Mouse (Mus musculus) cerebellum, adult 11 months (tissue): ENCODE measurements around the gene Cbarp.

Experiments
- DNase-seq: peaks from one replicate; pipeline ENCODE4 v3.0.0; 2022

Gene Cbarp

GRCm38 (mm10) chr10:80156002-80156751 lies 15.5 kb upstream of the Cbarp start:
- DNase-seq = no peak

- DNase-seq = no peak
Measured at GRCm38 (mm10) chr10:80155277-80155676, 14.6 kb upstream of the Cbarp start.

DNA sequence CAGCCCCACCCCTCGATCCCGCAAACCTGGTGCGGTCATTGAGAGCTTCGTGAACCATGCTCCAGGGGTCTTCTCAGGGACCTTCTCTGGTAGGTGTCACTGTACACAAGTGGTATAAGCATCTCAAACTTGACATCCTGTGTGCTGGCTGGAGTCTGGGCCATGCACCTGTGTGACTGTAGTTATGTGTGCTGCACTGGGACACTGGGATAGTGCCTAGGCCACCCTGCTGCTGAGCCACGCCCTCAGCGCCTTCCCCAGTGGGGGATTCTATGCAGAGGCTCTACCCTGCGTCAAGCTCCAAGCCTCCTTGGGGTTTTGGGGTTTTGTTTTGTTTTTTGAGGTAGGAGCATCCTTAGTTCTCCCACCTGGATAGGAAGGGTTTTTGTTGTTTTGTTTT lies 13.7 kb upstream of the Cbarp start:
- no peak for DNase-seq

DNA sequence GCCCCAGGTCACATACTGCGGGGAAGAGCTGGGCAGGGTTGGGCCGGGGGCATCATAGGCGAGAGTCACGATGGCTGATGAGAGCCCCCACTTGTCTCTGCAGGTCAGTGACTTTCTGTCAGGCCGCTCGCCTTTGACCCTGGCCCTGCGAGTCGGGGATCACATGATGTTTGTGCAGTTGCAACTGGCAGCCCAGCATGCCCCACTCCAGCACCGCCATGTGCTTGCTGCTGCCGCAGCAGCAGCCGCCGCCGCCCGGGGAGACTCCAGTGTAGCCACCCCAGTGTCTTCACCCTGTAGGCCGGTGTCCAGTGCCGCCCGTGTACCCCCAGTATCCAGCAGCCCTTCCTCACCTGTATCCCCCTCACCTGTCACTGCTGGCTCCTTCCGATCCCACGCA lies 13.1 kb upstream of the Cbarp start:
- no peak for DNase-seq

DNA sequence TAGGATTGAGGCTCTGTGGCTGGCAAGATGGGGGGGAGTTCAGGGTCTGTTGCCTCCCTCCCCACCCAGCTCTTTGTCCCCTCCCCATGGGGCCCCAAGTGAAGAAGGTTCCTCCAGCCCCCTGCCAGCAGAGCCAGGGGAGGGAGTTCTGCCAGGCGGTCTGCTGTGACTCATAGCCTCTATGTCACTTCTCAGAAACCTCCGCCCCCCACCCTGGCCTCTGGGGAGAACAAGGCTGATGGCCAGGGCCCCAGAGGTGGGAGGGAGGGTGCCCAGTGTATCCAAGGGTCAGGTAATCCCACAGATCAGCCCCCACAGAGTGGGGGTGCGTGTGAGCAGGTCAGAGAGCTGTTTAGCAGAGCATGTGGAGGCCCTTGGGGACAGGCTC lies 12.2 kb upstream of the Cbarp start:
- DNase-seq = no peak

GRCm38 (mm10) chr10:80152071-80152872 lies 11.6 kb upstream of the Cbarp start:
- DNase-seq = no peak

- no peak for DNase-seq
Measured at GRCm38 (mm10) chr10:80151211-80152034, 10.8 kb upstream of the Cbarp start.

- peak; percentile 75 for DNase-seq
Measured at GRCm38 (mm10) chr10:80150226-80151210, 9.9 kb upstream of the Cbarp start.

DNA sequence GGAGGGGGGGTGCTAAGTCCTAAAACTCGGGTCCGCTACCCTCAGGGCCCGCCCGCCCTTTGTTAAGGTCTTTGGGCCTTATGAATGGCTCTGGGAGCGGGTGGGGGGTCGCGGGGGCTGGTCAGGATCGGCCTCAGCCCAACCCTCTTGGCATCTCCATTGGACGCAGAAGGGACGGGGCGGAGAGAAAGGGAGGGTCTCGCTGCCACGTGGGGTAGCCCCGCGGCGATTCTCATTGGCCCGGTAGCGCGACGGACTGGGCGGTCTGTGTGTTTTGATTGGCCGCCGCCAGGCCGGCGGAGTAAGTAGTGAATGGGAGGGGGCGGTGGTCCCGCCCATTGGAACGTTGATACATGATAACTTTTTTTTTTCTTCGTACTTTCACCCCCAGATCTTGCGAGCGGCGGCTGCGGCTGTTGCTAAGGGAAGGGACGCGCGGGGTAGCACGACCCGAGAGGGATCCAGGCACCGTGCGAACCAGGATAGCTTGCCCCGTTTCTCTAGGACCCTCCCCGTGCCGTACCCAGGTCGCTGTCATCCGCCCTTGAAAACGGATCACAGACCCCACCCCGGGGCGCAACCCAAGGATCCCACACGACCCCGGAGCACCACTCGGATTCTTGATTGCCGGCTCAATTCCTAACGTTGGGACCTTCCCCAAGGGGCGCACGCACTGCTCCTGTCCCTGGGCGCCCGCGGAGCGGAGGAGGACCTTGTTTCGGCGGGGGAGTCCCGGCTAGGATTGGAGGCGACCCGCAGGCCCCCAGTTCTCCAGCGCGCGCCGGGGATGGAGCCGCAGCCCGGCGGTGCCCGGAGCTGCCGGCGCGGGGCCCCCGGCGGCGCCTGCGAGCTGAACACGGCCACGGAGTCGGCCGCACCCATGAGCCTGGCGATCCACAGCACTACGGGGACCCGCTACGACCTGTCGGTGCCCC lies 8.9 kb upstream of the Cbarp start:
- peak; percentile 95 for DNase-seq

DNA sequence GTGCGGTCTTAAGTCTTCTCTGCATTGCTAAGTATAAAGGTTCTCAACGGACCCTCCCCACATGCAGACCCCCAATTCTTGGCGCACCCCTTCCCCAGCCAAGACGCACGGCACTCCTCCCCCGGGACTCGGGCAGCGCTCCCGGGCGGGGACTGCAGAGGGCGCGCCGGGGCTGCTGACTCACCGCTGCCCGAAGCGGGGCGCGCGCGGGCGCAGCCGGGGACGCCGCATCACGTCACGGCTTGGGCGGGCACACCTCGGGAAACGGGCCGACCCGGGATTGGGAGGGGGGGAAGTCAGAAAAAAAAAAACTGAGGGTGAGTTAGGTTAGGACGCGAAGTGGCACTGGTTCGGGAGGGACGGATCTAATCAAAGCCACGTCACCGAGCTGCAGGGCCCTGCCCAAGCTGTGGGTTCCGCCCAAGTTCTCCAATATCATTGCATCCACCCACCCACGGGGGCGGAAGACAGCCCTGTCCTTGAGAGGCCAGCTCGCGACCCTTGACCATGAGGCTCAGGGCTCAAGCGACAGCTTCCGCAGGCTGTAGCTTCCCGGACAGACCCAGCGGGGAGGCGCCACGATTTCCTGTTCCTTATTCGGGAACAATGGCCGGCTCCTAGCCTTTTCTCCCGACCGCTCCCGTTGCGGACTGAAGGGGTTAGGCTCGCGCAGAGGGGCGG lies 8.1 kb upstream of the Cbarp start:
- DNase-seq = peak; percentile 94

DNA sequence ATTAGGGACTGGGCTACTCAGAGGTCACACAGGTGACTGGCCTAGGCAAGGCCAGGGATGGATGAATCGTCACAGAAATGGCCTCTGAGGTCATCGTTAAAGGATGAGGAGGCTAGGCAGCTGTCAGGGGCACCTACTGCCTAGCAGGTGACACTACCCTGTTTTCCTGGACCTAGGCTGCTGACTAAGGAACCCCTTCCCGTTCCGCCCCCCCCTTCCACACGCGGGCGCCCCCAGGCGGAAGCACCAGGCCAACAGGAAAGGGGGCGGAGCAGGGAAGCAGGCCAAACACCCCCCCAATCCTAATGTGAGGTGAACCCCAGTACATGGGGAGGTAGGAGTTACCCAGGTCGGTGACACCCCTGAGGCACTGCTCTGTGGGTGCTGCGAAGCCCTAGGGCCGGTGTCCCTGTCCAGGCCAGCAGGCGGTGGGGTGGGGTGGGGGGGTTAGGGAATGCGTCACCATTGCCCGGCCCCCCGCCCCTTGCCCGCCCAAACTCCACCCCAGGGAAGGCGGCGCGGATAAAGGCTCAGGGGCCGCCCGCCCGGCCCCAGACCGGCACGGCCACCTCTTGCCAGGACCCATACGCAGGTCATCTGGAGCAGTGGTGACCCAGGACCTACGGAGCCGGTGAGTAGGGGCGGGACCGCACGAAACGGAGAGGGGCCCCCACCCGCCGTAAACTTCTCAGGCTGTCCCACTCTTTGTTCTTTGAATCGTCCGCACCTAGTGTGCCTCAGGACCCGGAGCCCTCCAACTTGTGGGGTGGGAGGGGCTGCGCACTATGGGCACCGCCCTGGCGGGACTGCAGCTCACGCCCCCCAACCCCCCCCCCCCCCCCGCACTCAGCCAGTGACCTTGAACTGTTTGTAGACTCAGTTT lies 7.3 kb upstream of the Cbarp start, which contains the start of gene Midn:
Gene Midn (plus strand): TSS at position 554 of the 883 bp plus-strand sequence.
- peak; percentile 77 for DNase-seq

DNA sequence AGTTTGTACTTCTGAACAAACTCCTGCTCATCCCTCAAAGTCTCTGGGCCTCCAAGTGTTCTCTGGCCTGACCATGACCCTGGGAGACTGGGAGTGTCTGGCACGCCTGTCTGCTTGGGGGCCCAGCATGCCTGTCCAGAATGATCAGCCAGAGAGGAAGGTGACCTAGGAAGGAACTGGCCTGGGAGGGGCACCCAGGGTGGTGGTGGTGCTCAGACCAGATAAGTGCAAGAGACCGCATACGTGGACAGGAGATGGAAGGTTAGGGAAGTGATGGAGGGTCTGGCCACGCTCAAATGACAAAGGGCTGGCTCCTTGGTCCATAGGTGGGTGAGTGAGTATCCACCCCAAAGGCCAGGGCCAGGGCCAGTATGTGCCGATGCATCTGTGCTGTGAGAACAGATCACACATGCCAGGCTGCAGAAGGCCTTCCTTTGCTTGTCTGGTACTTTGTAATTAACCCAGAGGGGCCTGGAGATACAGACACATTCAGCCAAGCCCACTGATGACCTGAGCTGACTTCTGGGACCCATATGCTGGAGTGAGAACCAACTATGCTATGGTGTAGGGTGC lies 6.6 kb upstream of the Cbarp start:
- DNase-seq = no peak

DNA sequence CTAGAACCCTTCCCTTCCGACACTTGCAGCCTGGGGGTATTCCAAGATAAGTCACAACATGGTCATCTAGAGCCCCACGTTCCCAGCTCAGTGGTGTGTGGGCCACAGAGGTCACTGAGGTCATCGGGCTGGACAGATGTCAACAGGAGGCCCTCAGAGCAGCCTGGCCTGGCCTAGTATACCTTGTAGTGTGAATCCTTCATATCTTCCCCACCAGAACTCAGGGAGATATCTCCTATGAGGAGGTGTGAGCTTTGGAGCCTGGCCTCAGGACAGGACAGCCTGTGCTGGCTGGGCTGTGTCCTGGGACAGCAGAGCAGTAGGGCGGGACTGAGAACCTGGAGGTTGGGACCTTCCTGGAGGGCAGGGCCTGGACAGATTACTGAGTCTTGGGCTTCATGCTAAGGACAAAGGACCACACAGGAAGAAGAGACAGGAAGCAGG lies 6.0 kb upstream of the Cbarp start:
- no peak for DNase-seq

DNA sequence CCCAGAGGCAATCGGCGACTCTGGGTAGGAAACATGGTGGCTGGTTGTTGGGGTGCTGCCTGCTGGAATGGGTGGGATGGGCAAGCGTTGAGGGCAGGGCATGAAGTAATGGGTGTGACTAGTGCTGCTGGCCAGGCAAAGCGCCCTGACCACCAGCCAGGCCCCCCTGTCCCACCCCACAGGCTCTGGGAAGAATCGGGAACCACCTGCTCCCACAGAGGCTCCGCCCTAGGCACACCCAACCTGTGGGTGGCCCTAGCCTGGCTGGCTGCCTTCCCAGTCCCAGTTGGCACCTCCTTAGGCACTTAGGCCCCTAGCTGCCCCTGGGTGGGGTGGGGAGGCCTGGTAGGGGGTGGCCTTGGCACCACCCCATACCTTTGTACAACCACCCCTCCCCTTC lies 5.3 kb upstream of the Cbarp start:
- no peak for DNase-seq

GRCm38 (mm10) chr10:80144864-80145838 lies 4.5 kb upstream of the Cbarp start:
- peak; percentile 81 for DNase-seq

- no peak for DNase-seq
Measured at GRCm38 (mm10) chr10:80144159-80144558, 3.5 kb upstream of the Cbarp start.

DNA sequence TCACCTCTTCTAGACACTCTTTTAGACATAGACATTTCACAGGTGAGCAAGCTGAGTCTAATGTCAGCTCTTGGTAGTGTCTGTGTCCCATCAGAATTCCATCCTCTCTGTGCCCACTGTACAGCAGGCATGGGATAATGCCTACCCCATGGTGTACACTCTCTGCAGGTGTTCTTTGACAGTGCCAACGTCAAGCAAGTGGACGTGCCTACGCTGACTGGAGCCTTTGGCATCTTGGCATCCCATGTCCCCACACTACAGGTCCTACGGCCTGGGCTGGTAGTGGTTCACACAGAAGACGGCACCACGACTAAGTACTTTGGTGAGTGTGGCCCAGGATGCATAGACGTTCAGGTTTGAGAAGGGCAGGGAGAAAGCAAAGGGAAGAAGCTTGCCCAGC lies 3.0 kb upstream of the Cbarp start:
- DNase-seq = no peak

GRCm38 (mm10) chr10:80142530-80142925 lies 1.9 kb upstream of the Cbarp start:
- DNase-seq = no peak
